Mouse (Mus musculus) ES-E14 (cell line): ENCODE results near the gene Slc25a12.

Source experiments
- CHD2 ChIP-seq: IDR thresholded peaks from 2 replicates; pipeline ENCODE4 v1.6.1; 2014; ENCODE audit warnings: mild to moderate bottlenecking, low read depth, low read length, inconsistent platforms
- MAFK ChIP-seq: IDR thresholded peaks from 2 replicates; pipeline ENCODE4 v1.6.1; 2014; ENCODE audit warnings: mild to moderate bottlenecking, low read depth, low read length, inconsistent platforms; ENCODE audit not compliant: insufficient read depth
- ZC3H11A ChIP-seq: IDR thresholded peaks from 2 replicates; pipeline ENCODE4 v1.6.1; 2012; ENCODE audit warnings: low read depth, mild to moderate bottlenecking, inconsistent platforms, low read length, borderline replicate concordance

DNA sequence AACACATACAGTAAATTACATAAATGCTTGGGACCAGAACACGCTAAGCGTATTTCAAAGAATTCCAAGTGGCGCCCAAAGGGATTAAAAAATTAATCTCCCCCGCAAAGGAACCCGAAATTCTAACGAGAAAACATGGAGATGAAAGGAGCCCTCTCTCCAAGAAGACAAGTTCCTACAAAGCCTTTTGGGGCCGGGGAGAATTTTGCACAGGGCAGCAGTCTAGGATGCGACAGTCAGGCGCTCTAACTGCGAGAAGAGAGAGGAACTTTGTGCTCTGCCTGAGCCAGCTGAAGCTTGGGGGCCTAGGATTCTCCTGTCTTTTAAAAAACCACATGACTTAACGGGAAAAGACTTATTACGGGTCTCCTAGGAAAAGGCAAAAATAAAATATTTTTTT is 71.7 kb downstream of the Slc25a12 start:
- TF ChIP-seq CHD2 (no peak), ZC3H11A (no peak), MAFK (no peak)
